Mouse (Mus musculus) granulocyte monocyte progenitor cell, adult 5-6 weeks (primary cell): ENCODE results near the gene Olfr1367. TPM values are rescaled to one million over a fixed set of nuclear protein-coding genes. Genes with fewer than 3 reads are reported as not detected.

Source experiments
- ATAC-seq: replicated peaks from 2 replicates; pipeline ENCODE4 v1.8.0; 2016; ENCODE audit warnings: mild to moderate bottlenecking, moderate TSS enrichment, inconsistent platforms; ENCODE audit not compliant: poor library complexity, severe bottlenecking
- total RNA-seq, 2 experiments: library from RNA; stranded (forward) in 1 of 2; stranded (reverse) in 1 of 2; fragments of 200-712, 200-1000 nt in 1 of 2; fragments of >200 nt in 1 of 2; fragmentation: Nextera tagmentation in 1 of 2; gene quantifications; 2 replicates each; pipeline ENCODE4 v1.2.3; 2014 to 2017

The Olfr1367 gene
- not detected in 2 replicates for total RNA-seq (2014; fragmentation: Nextera tagmentation)
- total RNA-seq (2017) = not detected in 2 replicates

- ATAC-seq = no peak
These were observed at the start of gene Olfr1367 for GRCm38 (mm10) chr13:21346610-21347009. Olfr1367 (plus strand) TSS chr13:21346910.

DNA sequence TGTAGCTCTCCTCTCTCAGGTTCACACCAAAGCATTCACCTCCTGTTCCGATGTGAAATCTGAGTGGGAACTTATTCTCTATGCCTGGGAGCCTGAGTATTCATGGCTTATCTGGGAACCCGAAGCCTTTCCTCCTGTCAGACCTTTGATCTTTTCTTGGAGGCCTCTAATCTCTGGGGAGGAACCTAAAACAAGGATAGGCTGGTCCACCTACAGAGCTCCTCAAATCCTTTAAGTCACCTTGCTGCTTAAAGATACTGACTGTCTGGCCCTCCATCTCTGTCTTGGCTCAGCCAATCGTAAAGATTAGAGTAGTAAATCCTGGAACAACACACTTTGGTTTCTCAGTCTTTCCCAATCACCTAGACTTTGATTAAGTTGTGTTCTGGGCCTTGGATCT is 48.2 kb upstream of the Olfr1367 start:
- no peak for ATAC-seq

DNA sequence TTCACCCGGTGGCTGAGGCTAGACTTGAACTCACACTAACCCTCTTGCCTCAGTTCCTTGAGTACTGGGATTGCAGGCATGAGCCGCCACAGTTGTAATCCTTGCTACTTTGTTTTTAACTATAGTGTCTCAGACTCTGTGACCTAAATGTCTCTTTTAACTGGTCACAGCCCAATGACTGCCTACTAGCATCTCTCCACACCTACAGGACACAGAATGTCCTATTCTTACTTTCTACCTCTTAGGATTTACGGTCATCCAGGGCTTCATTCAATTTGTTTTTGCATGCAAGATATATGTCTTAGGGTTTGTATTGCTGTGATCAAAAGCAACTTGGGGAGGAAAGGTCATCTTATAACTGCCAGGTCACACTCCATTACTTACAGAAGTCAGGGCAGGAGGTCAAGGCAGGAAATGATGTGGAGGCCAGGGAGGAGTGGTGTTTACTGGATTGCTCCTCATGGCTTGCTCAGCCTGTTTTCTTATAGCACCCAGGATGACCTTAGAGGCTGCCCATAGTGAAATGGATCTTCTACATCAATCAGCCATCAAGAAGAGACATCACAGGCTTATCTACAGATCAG is 42.1 kb upstream of the Olfr1367 start:
- no peak for ATAC-seq

- no peak for ATAC-seq
These were observed 36.9 kb upstream of the Olfr1367 start for GRCm38 (mm10) chr13:21309788-21310187.

GRCm38 (mm10) chr13:21311926-21312325 is 34.8 kb upstream of the Olfr1367 start, which contains the start of gene Gpx6:
Gpx6 (plus strand) TSS chr13:21312125.
- ATAC-seq = no peak

GRCm38 (mm10) chr13:21312854-21313253 is 33.9 kb upstream of the Olfr1367 start:
- no peak for ATAC-seq

DNA sequence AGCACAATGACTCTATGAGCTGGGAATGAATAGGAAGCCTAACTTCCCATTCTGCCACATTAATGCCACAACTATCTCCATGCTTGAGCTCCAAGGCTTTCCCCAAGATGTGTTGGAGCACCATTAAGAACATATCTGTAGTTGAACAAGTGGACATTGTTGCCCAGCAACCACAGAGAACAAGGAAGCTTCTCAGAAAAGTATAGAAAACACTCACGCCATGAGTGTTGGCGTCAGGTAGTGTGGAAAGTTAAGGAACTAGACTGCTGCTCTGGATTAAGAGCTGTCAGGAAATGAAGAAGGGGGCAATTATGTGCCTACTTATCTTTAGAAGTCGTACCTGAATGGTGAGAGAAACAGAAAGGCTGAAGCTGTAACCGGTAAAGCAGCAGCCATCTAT is 32.8 kb upstream of the Olfr1367 start:
- no peak for ATAC-seq

DNA sequence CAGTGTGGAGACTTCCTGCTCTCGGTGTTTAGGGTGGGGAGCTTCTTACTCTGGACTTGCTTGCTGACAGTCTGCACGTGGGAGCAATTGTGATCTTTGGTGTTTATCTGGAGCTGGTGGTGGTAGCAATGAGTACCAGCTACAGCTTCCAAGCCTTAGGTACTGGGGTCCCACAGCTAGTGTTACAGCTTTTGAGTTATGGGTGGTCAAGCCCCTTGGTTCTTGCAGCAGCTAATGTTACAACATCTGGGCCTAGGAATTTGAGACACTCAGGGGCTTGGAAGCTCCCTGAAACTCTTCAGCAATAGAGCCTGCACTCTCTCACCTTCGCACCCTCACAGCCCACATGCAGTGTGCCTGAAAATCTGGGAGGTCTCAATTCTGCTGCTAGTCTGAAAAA is 26.4 kb upstream of the Olfr1367 start:
- no peak for ATAC-seq

DNA sequence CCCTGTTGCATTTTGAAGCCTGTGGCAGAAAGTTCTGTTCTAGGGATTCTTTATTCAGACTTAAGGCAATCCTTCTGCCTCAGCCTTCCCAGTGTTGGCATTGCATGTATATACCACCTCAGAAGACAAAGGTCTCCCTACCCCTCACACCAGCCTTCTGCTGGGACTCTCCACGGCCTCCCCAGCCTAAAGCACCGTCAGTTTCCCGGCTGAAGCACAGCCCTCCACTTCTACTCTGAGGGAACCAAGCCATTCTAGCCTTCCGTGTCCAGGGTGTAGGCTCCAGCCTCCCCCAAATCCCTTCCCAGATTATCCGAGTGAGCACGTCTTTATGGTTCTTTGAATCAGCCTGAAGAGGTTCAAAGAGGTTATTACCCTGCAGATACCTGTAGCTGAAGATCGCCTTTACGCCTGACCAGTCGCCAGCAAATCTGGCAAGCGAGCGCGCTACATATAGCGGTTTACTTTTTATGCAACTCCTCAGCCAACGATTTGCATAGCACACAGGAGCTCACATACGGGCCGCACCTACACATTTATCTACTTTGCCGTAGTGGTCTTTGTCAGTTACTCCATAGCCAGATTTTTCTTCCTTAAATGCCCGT is 24.7 kb upstream of the Olfr1367 start:
- no peak for ATAC-seq

DNA sequence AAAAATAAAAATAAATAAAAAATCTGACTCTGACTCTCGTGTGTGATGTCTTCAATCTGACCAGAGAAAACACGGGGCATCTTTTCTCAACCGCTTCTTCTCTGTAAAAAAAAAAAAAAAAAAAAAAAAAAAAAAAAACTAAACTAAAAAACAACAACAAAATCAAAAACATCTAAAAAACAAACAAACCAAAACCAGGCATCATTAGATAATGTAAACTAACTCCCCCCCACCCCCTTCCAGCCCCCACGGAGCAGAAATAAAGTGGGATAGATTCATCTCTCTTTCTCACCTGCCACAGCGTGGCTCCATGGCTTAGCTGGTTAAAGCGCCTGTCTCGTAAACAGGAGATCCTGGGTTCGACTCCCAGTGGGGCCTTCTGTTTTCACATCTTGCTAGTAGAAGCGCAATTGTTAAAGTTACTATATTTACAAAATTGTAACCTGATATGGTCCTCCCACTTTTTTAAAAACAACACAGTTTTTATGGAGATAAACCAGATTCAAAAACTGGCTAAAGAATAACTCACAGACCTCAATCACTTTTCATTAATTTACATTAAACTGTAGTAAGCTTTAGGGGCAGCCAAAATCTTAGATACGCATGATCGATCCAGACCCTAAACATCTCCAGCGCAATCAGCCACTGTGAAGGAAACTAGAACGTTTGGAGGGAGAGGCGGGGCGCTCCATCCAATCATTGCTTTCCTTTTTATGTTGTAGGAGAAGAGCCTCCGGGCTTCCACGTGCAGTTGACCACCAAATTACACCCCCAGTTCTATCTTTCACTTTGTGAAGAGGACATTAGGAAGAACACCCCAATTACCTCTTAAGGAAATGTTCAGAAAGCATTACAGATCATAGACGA is 24.0 kb upstream of the Olfr1367 start:
- no peak for ATAC-seq

- ATAC-seq = peak; percentile 29; the same call in 1 of the 2 replicates
These were observed 23.3 kb upstream of the Olfr1367 start for GRCm38 (mm10) chr13:21323405-21323804.

GRCm38 (mm10) chr13:21326191-21326590 is 20.5 kb upstream of the Olfr1367 start:
- peak; percentile 59 for ATAC-seq

DNA sequence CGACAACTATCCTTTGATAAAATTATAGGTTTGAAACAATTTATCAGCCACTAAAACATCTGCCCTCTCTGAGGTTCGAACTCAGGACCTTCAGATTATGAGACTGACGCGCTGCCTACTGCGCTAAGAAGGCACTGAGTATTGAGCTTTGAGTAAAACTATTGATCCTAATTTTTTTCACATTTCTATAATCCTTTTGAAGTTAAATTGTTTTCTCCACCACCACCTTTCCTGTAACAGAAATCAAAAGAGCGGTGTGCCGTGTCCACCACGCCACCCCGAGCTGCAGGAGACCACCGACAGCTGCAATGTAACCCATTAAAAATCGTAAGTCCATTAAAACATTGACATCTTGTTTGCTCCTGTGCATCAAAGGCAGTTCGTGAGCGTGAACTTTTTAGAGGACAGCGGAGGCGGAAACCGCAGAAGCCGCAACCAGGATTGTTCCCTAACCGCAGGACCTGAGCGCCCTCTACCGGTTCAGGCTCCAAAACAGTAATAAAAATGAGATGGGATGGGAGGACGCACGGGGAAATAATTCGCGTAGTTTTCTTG is 20.0 kb upstream of the Olfr1367 start:
- peak; percentile 87 for ATAC-seq

DNA sequence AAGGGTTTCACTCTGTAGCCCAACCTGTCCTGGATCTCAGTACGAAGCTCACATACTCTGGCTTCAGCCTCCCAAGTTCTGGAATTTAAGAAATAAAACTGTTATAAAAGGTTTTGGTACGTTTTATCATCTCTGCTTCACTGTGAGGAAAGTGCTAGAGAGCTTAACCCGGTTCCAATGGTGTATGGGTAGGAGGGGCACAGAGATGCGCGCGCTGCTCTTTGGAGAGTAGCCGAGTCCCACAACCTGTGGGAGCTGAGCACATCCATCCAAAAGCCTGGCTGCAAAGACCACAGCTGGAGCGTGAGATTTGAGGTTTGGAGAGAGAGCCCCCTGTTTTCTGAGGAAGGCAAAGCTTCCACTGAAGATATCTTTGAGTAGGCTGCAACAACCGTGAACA is 19.3 kb upstream of the Olfr1367 start:
- ATAC-seq = no peak

DNA sequence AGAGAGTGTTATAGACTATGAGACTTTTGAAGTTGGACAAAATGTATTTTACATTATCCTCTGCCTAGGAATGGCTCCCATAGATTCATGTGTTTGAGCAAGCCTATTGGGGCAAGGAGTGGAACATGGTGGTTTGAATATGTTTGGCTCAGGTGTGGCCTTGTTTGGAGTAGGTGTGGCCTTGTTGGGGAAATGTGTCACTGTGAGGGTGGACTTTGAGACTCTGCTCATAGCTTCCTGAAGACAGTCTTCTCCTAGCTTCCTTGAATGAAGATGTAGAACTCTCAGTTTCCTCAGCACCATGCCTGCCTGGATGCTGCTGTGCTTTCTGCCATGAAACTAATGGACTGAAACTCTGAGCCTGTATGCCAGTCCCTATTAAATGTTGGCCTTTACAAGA is 3.9 kb downstream of the Olfr1367 start:
- no peak for ATAC-seq

DNA sequence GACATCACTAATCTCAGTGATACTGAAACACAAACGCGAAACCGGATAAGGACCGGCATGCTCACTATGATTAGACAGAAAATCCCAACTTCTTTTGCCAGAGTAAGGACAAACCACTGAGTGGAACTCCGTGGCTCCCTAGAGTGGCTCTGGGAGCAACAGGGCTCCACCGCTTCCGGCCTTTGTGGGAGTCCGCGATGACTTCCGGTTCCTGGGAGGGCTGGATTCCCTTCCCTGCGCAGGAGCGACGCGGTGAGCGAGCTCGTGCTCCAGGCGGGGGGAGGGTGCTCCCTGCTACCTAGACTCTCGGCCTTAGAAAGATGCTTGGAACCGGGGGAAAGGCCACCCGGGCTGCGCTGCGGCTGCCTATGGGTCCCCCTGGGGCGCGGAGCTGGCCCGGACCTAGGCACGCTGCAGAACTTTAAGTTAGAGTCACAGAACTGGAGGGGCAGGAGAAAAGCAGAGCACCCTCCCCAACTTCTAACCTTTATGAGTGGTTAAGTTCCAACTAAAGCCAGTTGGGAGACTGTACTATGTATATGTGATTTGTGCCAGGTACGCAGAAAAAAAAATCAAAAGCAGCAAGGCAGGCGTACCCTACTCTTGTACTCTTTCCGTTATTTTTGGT is 16.0 kb downstream of the Olfr1367 start, which contains the start of gene Zscan12:
TSS of gene Zscan12 (plus strand) at position 200 of the 628 bp plus-strand sequence.
- peak; percentile 100 for ATAC-seq

DNA sequence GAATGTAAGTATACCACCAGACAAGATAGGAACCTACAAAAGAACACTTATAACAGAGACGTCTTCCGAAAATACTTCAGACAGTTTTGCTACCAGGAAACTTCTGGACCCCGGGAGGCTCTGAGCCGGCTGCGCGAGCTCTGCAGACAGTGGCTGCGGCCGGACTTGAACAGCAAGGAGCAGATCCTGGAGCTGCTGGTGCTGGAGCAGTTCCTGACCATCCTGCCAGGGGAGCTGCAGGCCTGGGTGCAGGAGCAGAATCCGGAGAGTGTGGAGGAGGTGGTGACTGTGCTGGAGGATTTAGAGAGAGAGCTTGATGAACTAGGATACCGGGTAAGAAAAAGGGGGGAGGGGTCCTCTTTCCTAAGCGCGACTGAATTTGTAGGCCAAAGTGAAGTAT is 17.0 kb downstream of the Olfr1367 start:
- no peak for ATAC-seq

DNA sequence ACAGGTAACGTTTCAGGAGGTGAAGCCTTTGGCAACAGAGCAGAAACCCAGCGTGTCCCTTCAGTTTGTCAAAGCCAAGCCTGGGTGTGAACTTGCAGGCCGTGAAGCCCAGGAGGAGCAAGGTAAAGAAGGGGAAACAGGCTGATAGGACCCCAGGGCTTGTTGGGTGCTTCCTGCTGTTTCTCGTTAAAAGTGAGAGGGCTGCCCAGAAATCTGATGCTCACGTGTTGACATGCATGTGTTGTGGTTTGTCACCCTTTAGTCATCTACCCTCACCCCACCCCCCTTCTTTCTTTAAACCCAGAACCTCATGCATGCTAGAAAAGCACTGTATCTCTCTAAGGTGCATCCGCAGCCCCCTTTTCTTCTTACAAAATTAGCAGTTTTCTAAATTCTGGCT is 19.9 kb downstream of the Olfr1367 start:
- no peak for ATAC-seq

DNA sequence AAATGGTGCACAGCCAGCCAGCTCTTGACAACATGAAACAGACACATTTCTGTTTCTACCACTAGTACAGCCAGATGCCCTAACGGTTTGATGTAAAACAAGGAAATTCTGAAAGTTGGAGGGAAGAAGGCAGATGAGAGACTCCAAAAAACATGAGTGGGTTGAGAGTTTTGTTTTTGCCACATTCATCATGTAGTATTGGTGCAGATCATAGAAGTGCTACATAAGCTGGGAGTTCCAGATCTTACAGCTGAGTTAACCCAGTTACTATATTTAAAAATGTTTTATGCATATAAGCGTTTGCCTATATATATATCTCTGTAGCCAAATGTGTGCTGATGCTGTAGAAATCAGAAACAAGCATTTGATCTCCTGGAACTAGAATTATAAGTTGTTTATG is 26.0 kb downstream of the Olfr1367 start:
- no peak for ATAC-seq

- ATAC-seq = no peak; the same call in 1 of the 2 replicates
These were observed 31.1 kb downstream of the Olfr1367 start for GRCm38 (mm10) chr13:21377773-21378172.
